Mouse (Mus musculus): ENCODE results near the gene 9330161L09Rik.

9330161L09Rik gene

GRCm38 (mm10) chr12:103388505-103389347 is 18.9 kb downstream of the 9330161L09Rik start, which contains the start of gene Otub2:
Gene Otub2, plus strand, starts transcription at chr12:103388682.
- DNase-seq = peak; percentile 93 to 94

- DNase-seq = no peak
These were observed 27.4 kb downstream of the 9330161L09Rik start for GRCm38 (mm10) chr12:103380226-103380625.

- DNase-seq = no peak
These were observed 30.8 kb downstream of the 9330161L09Rik start for GRCm38 (mm10) chr12:103376774-103377173.

GRCm38 (mm10) chr12:103376124-103376523 is 31.5 kb downstream of the 9330161L09Rik start:
- no peak for DNase-seq

- no peak for DNase-seq
These were observed 33.9 kb downstream of the 9330161L09Rik start for GRCm38 (mm10) chr12:103373530-103374236.

- peak; percentile 75 to 78 for DNase-seq
These were observed 35.9 kb downstream of the 9330161L09Rik start for GRCm38 (mm10) chr12:103371711-103372110.

GRCm38 (mm10) chr12:103370861-103371260 is 36.8 kb downstream of the 9330161L09Rik start:
- DNase-seq = no peak

GRCm38 (mm10) chr12:103368777-103369176 is 38.8 kb downstream of the 9330161L09Rik start:
- DNase-seq = no peak

GRCm38 (mm10) chr12:103368326-103368669 is 39.3 kb downstream of the 9330161L09Rik start:
- DNase-seq = no peak

- DNase-seq = peak; percentile 82 to 83
These were observed 39.8 kb downstream of the 9330161L09Rik start for GRCm38 (mm10) chr12:103367620-103368325.

- DNase-seq = no peak
These were observed 40.4 kb downstream of the 9330161L09Rik start for GRCm38 (mm10) chr12:103367171-103367570.

GRCm38 (mm10) chr12:103362336-103362735 is 45.3 kb downstream of the 9330161L09Rik start:
- no peak for DNase-seq

GRCm38 (mm10) chr12:103361539-103362307 is 45.9 kb downstream of the 9330161L09Rik start:
- no peak for DNase-seq

GRCm38 (mm10) chr12:103360812-103361211 is 46.8 kb downstream of the 9330161L09Rik start:
- DNase-seq = no peak

GRCm38 (mm10) chr12:103358951-103359801 is 48.4 kb downstream of the 9330161L09Rik start:
- no peak for DNase-seq

GRCm38 (mm10) chr12:103358216-103358615 is 49.4 kb downstream of the 9330161L09Rik start:
- DNase-seq = no peak

All from B cell, adult 2 months (primary cell).